Mouse (Mus musculus) G1E (cell line): ENCODE data around the gene Cyb5d2. TPM values are rescaled to one million over a fixed set of nuclear protein-coding genes. Genes with fewer than 3 reads are reported as not detected.

ENCODE experiments used
- ATAC-seq: 2 replicates; pipeline ENCODE4 v1.8.0; 2016; ENCODE audit warnings: mild to moderate bottlenecking; ENCODE audit not compliant: insufficient number of reproducible peaks, poor library complexity, low FRiP score, severe bottlenecking; ENCODE audit errors: extremely low read depth
- DNase-seq: peaks from one replicate; pipeline ENCODE4 v3.0.0; 2012; ENCODE audit warnings: low spot score
- H3K27me3 ChIP-seq: 2 replicates; pipeline ENCODE4 v1.6.1; 2012; ENCODE audit warnings: mild to moderate bottlenecking, low read length, inconsistent platforms; ENCODE audit not compliant: insufficient read depth
- H3K36me3 ChIP-seq: replicated peaks from 2 replicates; pipeline ENCODE3; 2012; ENCODE audit warnings: mild to moderate bottlenecking, inconsistent platforms
- H3K4me1 ChIP-seq: 2 replicates; pipeline ENCODE4 v1.6.1; 2012; ENCODE audit warnings: low read depth, low read length, inconsistent platforms, mixed read lengths; ENCODE audit not compliant: insufficient read depth
- H3K4me3 ChIP-seq: 2 replicates; pipeline ENCODE4 v1.5.1; 2012; ENCODE audit warnings: low read depth, mild to moderate bottlenecking, inconsistent platforms, low read length, moderate library complexity, mixed read lengths
- H3K9me3 ChIP-seq: replicated peaks from 2 replicates; pipeline ENCODE4 v1.6.1; 2012; ENCODE audit warnings: inconsistent platforms
- CTCF ChIP-seq: IDR thresholded peaks from 2 replicates; pipeline ENCODE4 v1.5.1; 2012; ENCODE audit warnings: low read depth, low read length, inconsistent platforms, mixed read lengths
- GATA1 ChIP-seq: IDR thresholded peaks from 2 replicates; pipeline ENCODE4 v1.6.1; 2012; ENCODE audit warnings: borderline replicate concordance, low read length, inconsistent platforms, mixed read lengths
- GATA2 ChIP-seq: IDR thresholded peaks from 2 replicates; pipeline ENCODE4 v1.6.1; 2012; ENCODE audit warnings: low read depth, low read length, inconsistent platforms, borderline replicate concordance
- POLR2AphosphoS5 ChIP-seq: IDR thresholded peaks from 2 replicates; pipeline ENCODE4 v1.6.1; 2012; ENCODE audit warnings: low read depth, low read length, inconsistent platforms; ENCODE audit not compliant: insufficient replicate concordance
- TAL1 ChIP-seq: conservative IDR thresholded peaks from 2 replicates; pipeline ENCODE4 v1.6.1; 2012; ENCODE audit warnings: low read depth, low read length, inconsistent platforms, mixed read lengths
- polyA plus RNA-seq: library from polyadenylated mRNA; stranded (reverse); fragments of >175 nt; gene quantifications from 2 replicates; pipeline ENCODE4 v1.2.3, GENCODE M21; 2012
- total RNA-seq, 2 experiments: library from RNA; stranded (forward) in 1 of 2; stranded (reverse) in 1 of 2; fragments of 200-1000 nt in 1 of 2; fragments of >200 nt in 1 of 2; fragmentation: Nextera tagmentation in 1 of 2; gene quantifications; 2 replicates each; pipeline ENCODE4 v1.2.3; 2014 to 2017

Cyb5d2 gene
- total and polyA plus RNA-seq, 3 experiments, result 0.43 to 11.7 (median 8.5) TPM

DNA sequence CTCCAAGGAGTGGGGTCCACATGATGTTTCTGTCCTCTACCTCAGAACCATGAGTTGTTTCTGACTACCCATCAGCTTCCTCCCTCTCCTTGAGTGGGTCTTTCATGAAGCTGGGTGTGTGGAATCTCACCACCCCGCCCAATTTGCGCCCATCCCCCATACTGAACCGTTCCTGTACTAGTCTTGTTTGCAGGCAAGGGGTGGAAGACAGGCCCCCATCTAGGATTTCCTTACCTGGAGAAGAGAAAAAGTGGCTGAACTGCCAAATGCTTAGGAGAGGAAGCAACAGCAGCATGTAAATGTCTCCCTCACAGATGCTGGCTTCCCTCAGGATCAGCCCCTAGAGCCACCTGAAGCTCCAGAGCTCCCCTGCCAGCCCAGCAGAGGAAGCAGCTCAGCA lies 25.6 kb downstream of the Cyb5d2 start:
- Histone ChIP-seq H3K9me3 (no peaks in the 10 kb centered on the region), H3K36me3 (peaks cover 46% of the 10 kb centered on the region), H3K4me3 (no peak overlapping the region), H3K27me3 (no peaks in the 10 kb centered on the region; the same call in 1 of the 2 replicates), H3K4me1 (no peaks in the 10 kb centered on the region)
- TF ChIP-seq TAL1, result no peak
- no peak for TF ChIP-seq POLR2AphosphoS5
- no peak for TF ChIP-seq CTCF
- TF ChIP-seq GATA2, result no peak
- no peak for TF ChIP-seq GATA1
- no peak for ATAC-seq
- no peak for DNase-seq

DNA sequence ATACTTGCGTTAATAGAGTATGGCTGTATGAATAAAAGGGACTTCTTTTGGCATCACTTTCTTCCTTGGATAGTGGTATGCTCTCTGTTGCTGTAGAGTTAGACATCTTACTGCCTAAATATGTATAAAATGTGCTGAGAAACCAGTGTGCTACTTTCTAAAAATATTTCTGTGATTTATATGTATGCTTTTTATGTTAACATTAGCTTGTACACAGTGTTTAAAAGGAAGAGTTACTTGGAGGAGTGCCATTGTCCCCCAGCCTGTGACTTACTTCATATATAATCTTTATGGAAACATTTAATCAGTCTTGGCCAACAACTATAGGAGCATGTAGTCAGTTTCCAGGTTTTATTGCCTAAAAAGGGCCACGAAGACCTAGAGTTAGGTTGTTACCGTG lies 26.9 kb downstream of the Cyb5d2 start:
- H3K9me3 ChIP-seq, result no peaks in the 10 kb centered on the region
- DNase-seq (no peak), ATAC-seq (no peak)
- no peak overlapping the region for H3K4me3 ChIP-seq
- H3K27me3 ChIP-seq, result no peaks in the 10 kb centered on the region
- no peaks in the 10 kb centered on the region for H3K4me1 ChIP-seq
- peaks cover 54% of the 10 kb centered on the region for H3K36me3 ChIP-seq
- TF ChIP-seq CTCF (no peak), TAL1 (no peak), GATA2 (no peak)

DNA sequence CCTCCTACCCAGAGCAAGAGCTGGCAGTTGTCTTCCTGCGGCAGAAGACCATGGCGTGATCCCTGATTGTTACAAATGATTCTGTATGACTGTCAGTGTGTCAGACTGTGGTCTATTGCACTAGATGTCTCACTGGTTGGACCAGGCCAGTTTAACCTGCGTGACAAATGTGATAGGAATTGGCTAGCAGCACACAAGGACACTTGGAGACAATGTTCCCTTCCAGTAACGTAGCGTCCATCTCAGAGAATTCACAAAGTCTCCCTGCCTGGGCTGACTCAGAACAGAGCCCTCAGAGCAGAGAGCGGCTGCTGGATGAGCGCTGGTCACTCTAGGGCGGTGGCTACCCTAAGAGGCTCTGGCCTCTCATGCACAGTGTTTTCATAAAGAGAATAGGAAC lies 28.2 kb downstream of the Cyb5d2 start:
- no peak for TF ChIP-seq CTCF
- no peak for TF ChIP-seq GATA1
- no peak for TF ChIP-seq GATA2
- TF ChIP-seq POLR2AphosphoS5, result no peak
- TF ChIP-seq TAL1, result no peak
- H3K36me3 ChIP-seq, result peaks cover 67% of the 10 kb centered on the region
- H3K4me3 ChIP-seq, result no peak overlapping the region
- ATAC-seq (no peak), DNase-seq (no peak)
- no peaks in the 10 kb centered on the region for H3K9me3 ChIP-seq
- no peaks in the 10 kb centered on the region for H3K4me1 ChIP-seq
- H3K27me3 ChIP-seq, result no peaks in the 10 kb centered on the region

DNA sequence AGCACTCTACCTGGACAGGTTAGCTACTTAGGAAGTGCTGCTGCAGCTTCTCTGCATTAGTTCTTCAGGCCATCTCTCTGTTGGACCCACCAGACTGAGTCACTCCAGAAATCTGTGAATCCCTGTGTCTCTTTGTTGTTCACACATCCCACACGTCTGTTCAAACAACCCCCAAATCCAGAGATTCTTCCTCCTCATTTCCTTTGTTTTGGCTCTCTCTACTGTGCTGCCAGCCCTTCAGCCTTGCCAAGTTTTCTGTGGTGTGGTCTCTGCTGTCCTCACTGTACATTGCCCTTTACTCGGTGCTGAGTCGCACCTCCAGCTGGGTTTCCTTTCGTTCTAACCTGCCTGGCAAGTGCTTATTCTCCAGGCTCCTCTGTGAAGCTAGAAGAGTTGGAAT lies 31.7 kb downstream of the Cyb5d2 start:
- Histone ChIP-seq H3K36me3 (peaks cover 80% of the 10 kb centered on the region), H3K4me1 (no peaks in the 10 kb centered on the region), H3K27me3 (no peaks in the 10 kb centered on the region), H3K4me3 (no peak overlapping the region), H3K9me3 (no peaks in the 10 kb centered on the region)
- DNase-seq (no peak), ATAC-seq (no peak)
- TF ChIP-seq GATA2, result no peak
- TF ChIP-seq CTCF, result no peak
- TF ChIP-seq TAL1, result no peak
- TF ChIP-seq POLR2AphosphoS5, result no peak
- no peak for TF ChIP-seq GATA1

DNA sequence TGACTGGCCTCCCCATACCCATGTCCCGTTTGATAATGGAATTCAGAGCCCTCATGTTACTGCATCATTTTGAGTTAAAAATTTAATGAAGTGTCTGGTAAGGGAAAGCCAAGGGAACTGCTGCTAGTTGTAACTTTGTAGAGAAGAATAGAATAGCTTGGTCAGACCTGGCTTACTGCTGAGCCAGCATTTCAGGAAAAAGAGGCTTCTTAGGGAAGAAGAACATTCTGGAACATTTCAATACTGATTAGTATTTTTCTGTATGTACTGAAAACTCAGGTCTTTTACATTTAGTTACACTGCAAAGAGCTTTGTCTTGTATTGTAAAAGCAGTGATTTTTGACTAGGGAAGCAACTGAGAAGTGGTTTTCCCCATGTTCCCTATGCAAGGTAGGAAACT lies 35.2 kb downstream of the Cyb5d2 start:
- ATAC-seq, result no peak

DNA sequence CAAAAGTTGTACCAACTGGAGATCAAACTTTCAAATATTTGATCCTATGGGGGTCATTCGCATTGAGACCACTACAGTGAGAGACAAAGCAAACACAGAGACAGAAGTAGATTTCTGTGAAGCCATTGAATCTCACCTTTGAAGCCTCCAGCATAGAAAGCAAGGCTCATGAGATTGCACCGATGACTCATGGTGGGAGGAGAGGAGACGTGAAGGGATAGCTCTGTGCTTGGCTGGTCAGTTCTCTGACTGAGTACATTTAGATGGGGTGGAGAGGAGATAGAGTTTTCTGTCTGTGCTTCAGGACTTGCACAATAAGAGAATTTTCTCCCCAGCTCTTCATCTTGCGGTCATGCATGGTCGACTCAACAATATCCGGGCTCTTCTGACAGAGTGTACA lies 36.4 kb downstream of the Cyb5d2 start:
- Histone ChIP-seq H3K27me3 (no peaks in the 10 kb centered on the region), H3K4me3 (no peak overlapping the region), H3K9me3 (no peaks in the 10 kb centered on the region), H3K36me3 (peaks cover 98% of the 10 kb centered on the region), H3K4me1 (no peaks in the 10 kb centered on the region)
- TF ChIP-seq TAL1 (no peak), GATA2 (no peak)
- ATAC-seq (no peak), DNase-seq (no peak)

More for the DNA sequence above, 35.2 kb downstream of the Cyb5d2 start:
- DNase-seq, result no peak
- Histone ChIP-seq H3K4me3 (no peak overlapping the region), H3K9me3 (no peaks in the 10 kb centered on the region), H3K36me3 (peaks cover 89% of the 10 kb centered on the region), H3K4me1 (no peaks in the 10 kb centered on the region), H3K27me3 (no peaks in the 10 kb centered on the region)
- TF ChIP-seq TAL1 (no peak), POLR2AphosphoS5 (no peak), CTCF (no peak), GATA1 (no peak), GATA2 (no peak)

DNA sequence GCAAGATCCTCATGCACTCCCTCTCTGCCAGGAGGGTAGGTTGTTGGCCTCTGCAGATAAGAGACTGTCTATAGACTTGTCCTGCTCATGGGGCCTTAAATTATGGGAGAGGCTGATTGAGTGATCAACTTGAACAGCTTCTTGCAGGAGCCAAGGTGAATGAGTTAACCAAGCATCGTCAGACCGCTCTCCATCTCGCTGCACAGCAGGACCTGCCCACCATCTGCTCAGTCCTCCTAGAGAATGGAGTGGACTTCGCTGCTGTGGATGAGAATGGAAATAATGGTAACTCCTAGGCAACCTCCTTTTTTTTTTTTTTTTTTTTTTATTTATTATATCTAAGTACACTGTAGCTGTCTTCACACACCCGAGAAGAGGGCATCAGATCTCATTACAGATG lies 37.6 kb downstream of the Cyb5d2 start:
- no peak for ATAC-seq
- TF ChIP-seq TAL1, result no peak
- no peak for TF ChIP-seq CTCF
- TF ChIP-seq GATA1, result no peak
- no peak for TF ChIP-seq POLR2AphosphoS5
- no peak for TF ChIP-seq GATA2
- peaks cover 98% of the 10 kb centered on the region for H3K36me3 ChIP-seq
- no peaks in the 10 kb centered on the region for H3K4me1 ChIP-seq
- no peaks in the 10 kb centered on the region for H3K9me3 ChIP-seq
- H3K27me3 ChIP-seq, result no peaks in the 10 kb centered on the region
- no peak overlapping the region for H3K4me3 ChIP-seq
- no peak for DNase-seq
